Mouse (Mus musculus) cerebellum, adult (tissue): Measurements from ENCODE around the gene Parp2.
"Not testable (repeated sequence)": the region's sequence is repeated elsewhere in the genome, so short reads cannot be mapped to it uniquely, and the experiment has no call there.

ENCODE experiments used
- ATAC-seq: cut with Nextera tagmentation; 2 replicates; pipeline ENCODE4 v1.9.2; 2017; ENCODE audit warnings: mild to moderate bottlenecking, moderate library complexity, mixed read lengths; ENCODE audit not compliant: insufficient number of reproducible peaks, low FRiP score, low TSS enrichment

The Parp2 gene

GRCm38 (mm10) chr14:50824219-50824618 lies 16.6 kb downstream of the Parp2 start:
- ATAC-seq = no peak

GRCm38 (mm10) chr14:50826579-50826978 lies 18.9 kb downstream of the Parp2 start:
- ATAC-seq = no peak

- no peak for ATAC-seq
These were observed 22.2 kb downstream of the Parp2 start for GRCm38 (mm10) chr14:50829878-50830277.

DNA sequence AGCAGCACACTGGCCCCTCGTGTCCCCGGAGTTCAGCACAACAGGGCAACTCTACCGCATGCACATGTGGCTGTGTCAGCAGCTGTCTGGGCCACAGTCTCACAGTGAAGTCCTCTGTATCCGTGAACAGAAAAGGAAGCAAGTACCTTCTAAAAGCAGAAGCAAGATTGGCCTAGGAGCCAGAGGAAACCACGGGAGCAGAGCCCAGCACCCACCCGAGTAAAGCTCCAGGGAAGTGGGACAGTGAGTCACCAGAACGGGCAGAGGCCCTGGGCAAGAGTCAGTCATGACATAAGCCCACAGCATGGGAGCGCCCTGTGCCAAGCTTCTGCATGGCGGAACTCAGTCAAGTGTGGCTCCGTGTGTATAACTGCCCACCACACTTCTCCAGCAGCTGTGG lies 26.3 kb downstream of the Parp2 start:
- peak; percentile 86 for ATAC-seq

DNA sequence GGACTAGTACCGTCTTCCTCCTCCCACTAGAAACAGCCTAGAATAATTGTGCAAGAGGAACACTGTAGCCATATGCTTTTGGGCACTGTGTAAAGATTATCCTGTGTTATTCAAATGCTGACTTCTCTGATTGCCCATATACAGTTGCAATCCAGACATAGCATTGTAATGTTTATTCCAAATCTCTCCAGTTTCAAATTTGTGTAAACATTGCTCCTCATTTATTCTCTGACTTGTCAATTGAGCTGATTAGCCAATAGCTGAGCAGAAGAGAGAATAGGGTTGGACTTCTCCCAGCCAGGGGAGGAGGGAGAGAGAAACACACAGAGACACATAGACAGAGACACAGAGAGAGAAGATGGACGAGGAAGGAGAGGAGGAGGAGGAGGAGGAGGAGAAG lies 26.8 kb downstream of the Parp2 start:
- ATAC-seq = 0 out of 2 replicates have a peak, but pooled peaks have one; percentile 13

GRCm38 (mm10) chr14:50837236-50837635 lies 29.6 kb downstream of the Parp2 start:
- ATAC-seq = no peak

DNA sequence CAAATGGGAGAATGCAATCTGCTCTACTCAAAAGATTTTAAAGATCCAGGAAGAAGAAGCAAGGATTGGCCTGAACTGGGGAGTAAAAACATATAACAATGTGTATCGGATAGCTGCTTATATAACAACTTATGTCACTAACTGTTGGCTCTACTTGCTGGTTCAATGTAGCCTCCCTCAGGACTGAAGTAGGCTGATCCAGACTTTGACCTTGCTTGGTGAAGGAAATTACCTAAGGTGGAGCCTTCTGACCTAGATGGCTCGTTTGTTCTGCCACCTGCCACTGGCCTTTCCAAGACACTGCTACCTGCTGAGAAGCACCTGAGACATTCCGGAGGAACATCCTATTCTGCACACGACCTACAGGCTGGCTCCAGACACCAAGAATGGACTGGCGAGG lies 48.1 kb downstream of the Parp2 start:
- no peak for ATAC-seq

GRCm38 (mm10) chr14:50862641-50863040 lies 55.0 kb downstream of the Parp2 start:
- ATAC-seq = no peak

GRCm38 (mm10) chr14:50865005-50865404 lies 57.4 kb downstream of the Parp2 start:
- ATAC-seq = not testable (repeated sequence)

DNA sequence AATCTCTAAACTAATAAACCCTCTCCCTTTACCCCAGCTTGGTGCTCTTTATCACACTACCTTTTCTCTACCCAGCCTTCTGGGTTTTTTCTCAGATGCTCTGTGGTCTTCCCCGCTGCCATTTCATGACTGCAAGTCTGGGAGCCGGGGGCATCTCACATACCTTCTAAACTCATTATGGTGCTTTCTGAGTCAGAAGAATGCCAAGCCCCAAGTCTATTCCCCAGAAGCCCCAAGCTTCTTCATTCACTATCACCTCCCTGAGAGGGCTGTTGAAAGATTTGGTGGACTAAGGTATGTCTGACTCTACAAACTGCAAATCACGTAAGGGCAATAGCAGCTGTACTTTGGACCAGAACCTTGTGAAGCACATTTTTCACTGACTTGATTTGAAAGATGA lies 59.3 kb downstream of the Parp2 start:
- no peak for ATAC-seq

DNA sequence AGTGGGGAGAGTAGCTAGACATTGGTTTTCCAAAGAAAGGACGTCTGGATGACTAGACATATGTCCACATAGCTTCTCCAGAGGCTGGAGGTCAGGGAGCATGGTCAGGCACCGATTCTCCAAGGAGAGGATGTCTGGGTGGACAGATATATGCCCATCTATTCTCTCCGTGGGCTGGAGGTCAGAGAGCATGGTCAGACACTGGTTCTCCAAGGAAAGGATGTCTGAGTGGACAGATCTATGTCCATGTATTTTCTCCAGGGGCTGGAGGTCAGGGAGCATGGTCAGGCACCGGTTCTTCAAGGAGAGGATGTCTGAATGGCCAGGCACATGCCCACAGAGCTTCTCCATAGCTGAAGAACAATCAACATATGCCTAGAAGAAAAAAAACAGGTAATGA lies 60.6 kb downstream of the Parp2 start:
- ATAC-seq = no peak

DNA sequence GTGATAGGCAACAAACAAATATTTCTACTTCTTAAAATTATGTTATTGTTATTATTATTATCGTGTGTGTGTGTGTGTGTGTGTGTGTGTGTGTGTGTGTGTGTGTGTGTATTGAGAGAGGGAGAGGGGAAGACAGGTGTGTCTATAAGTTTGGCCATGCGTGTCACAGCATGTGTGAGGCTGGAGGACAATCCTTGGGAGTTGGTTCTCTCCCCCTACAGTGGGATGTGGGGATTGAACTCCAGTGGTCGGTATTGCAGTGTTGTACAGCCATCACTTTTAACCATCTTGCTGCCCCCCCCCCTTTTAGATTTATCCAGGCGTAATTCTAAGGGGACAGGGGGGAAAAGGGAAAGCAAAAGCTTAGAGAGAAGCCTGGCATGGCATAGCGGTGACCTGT lies 61.0 kb downstream of the Parp2 start:
- ATAC-seq = no peak

DNA sequence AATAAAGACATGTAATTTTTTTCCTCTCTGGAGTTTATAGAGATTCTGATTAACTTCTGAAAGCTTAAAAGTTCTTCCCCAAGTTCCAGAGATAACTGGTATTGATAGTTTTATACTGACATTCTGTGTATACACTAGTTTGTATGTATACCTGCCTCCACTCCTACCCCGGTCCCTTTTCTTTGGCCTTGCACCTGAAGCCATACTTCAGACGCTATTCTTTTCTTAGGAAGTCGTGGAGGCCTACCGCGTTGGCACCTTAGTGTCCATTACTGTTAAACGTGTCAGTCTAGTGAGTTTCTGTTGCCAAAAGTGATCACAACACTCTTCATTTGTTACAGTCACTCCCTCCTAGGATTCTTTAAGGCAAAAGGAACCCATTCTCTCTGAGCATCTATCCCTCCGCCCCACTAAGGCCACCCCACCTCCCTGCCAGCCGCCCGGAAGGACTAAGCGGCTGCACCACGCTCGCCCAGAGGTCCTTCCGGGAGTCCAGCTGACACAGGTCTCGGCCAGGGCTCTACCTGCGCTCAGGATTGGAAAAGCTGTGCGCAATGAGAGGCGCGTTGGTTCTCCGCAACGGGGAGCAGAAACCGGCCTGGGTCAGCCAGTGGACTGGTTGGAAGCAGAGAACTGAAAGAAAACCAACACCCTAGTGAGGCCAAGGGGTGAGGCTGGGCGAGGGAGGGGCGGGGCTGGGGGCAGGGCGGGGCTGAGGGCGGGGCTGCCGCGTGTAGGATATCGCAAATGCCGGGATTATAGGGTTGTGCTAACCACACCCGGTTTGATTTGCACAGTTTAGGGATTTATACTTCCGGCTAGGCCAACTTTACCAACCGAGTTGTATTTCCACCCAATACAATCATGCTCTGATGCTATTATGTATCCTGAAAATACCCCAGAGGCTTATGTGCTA lies 62.5 kb downstream of the Parp2 start, which contains the start of gene Tep1:
Tep1 (minus strand) TSS at position 672 of the 916 bp plus-strand sequence.
- ATAC-seq = peak; percentile 95

DNA sequence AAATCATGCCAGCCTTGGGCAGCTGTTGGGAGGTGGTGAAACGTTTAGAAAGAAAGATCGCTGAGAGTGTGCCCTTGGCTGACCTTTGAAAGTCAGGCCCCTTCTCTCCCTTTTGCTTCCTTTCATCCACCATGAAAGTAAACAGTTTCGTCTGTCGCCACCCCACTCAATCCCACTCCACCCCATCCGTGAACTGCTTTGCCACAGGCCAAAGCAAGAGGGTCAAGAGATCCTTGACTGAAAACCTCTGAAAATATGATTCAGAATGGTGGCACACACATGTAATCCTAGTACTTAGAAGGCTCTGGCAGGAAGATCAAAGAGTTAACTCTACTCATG lies 63.1 kb downstream of the Parp2 start:
- ATAC-seq = 0 out of 2 replicates have a peak, but pooled peaks have one; percentile 23
